Mouse (Mus musculus): ENCODE data around the gene Vars.

DNA sequence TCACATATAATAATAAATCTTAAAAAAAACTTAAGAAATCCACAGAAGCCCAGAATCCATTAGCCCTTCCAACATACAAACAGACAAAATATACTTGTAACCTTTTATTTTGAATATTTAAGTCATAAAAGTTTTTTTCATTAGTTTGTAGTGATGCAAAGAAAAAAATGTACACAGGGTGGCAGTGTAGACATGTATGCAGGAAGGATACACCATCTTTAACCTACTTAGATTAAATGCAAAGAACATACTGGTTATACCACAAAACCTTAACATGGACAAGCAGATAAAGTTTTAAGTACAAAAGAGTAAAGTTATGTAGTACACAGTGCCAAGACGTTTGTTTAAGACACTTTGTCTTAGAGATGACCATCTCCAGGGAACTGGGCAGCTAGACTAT, 44.4 kb upstream of the Vars start:
- no peak for TF ChIP-seq CTCF (IDR thresholded peaks at IDR 0.05; ENCODE audit: extremely low read depth, insufficient read length, insufficient replicate concordance, low read depth, low read length)
- no peak for TF ChIP-seq POLR2A (IDR thresholded peaks at IDR 0.05; ENCODE audit: low read depth, low read length)

All from small intestine, adult 2 months (tissue).